Mouse (Mus musculus) bone marrow, adult 2 months (tissue): ENCODE measurements around the gene Sox21. TPM values are rescaled to one million over a fixed set of nuclear protein-coding genes. Genes with fewer than 3 reads are reported as not detected.

ENCODE experiments used
- H3K27ac ChIP-seq: fragments of 200-500 bp; 2 replicates; pipeline ENCODE4 v1.5.1; 2012; ENCODE audit warnings: low read depth, mild to moderate bottlenecking, control low read depth, inconsistent platforms, low read length; ENCODE audit not compliant: control insufficient read depth, poor library complexity, insufficient read depth
- H3K4me1 ChIP-seq: fragments of 200-500 bp; 2 replicates; pipeline ENCODE4 v1.6.1; 2011; ENCODE audit warnings: low read length; ENCODE audit not compliant: control insufficient read depth, insufficient read depth
- H3K4me3 ChIP-seq: fragments of 200-500 bp; replicated peaks from 2 replicates; pipeline ENCODE3; 2011; ENCODE audit warnings: mild to moderate bottlenecking, low read depth, low read length, control low read depth; ENCODE audit not compliant: control insufficient read depth
- CTCF ChIP-seq: fragments of 200-500 bp; IDR thresholded peaks from 2 replicates; pipeline ENCODE4 v1.5.1; 2011; ENCODE audit warnings: low read length, control low read depth; ENCODE audit not compliant: control insufficient read depth, insufficient read depth
- POLR2A ChIP-seq: fragments of 200-500 bp; IDR thresholded peaks from 2 replicates; pipeline ENCODE4 v1.6.1; 2011; ENCODE audit warnings: low read depth, mild to moderate bottlenecking, control low read depth, low read length, borderline replicate concordance; ENCODE audit not compliant: control insufficient read depth
- WGBS: fragments of 180-500 bp; shearing (Covaris S2); methylation state at CpG from one replicate; pipeline ENCODE4 v1.1.7; 2018; 5-methylcytosine and 5-hydroxymethylcytosine counted together
- polyA plus RNA-seq: library from polyadenylated mRNA; stranded (reverse); fragments of >200 nt; gene quantifications from 2 replicates; pipeline ENCODE4 v1.2.4, GENCODE M21; 2011; ENCODE audit warnings: low replicate concordance; ENCODE audit not compliant: missing spikeins, insufficient read depth, insufficient read length

Gene Sox21
- polyA plus RNA-seq, 1 experiment = 0.52 TPM

DNA sequence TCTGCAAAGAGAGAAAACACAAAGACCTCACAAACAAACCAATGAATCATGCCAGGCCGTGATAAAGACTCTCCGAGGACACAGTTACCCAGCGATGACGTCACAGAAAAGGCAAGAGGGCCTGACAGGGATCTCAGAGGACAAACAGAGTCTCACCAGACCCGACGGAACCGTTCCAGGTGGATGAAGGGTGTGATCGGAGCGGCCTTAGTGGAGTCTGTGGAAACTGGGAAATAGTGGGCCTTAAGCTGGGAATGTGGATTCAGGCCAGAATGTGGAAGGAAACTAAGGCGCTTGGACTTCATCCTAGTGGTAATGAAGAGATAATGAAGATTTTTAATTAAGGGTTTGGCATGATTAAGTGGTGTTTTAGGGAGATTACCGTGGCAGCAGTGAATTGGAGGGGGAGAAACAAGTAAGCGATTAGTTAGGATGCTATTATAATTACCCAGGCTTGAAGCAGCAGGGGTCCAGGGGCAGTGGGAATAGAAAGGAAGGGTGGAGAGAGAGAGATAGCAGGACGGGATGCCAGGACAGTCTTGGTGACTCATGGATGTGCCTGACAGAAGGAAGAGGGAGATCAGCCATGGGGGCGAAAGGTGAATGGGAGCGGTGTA lies 24.5 kb downstream of the Sox21 start:
- 82% methylated on average over 15 of the region's 15 CpGs for WGBS
- H3K27ac ChIP-seq = no peak overlapping the region

DNA sequence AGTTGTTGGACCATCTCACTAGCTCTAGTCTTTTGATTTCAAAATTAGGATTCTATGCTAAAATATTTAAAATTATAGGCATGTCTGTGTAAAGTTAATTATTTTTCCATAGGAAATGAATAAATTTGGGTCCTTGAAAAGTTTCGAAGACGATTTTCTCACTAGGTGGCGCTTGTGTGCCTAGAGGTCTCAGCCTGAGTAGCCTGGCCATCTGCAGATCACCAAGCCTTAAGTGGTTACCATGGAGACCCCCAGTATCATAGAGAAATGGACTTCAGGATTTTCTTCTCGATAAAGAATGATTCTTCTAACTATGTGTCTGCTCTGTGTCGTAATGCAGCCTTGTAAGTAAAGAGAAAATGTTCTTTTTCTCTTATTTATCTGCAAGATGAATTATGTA lies 27.2 kb downstream of the Sox21 start:
- TF ChIP-seq POLR2A (no peak), CTCF (0 out of 2 replicates have a peak, but pooled peaks have one; percentile 20)
- WGBS = 13% methylated on average over 5 of the region's 5 CpGs
- H3K27ac ChIP-seq = no peak overlapping the region
- no peaks in the 10 kb centered on the region for H3K4me1 ChIP-seq
- no peak overlapping the region for H3K4me3 ChIP-seq

More for the DNA sequence above, 24.5 kb downstream of the Sox21 start:
- Histone ChIP-seq H3K4me3 (no peak overlapping the region), H3K4me1 (no peaks in the 10 kb centered on the region)
- TF ChIP-seq CTCF = no peak
- TF ChIP-seq POLR2A = no peak

DNA sequence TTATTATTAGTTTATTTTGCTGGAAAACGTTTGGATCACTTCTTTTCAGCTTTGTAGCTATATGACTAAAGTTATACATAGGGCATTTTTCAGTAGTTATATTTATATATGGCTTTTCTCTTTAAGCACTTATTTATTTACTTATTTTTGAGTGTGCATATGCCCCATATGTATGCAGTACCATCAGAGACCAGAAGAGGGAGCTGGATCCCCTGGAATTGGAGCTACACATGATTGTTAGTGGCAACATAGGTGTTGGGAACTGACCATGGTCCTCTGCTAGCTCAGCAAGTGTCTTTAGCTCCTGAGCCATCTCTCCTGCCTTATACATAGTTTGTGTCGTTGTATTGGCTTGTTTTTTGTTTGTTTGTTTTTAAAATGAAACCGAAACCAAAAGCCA lies 29.5 kb downstream of the Sox21 start:
- WGBS = 78% methylated on average over 3 of the region's 3 CpGs
- TF ChIP-seq POLR2A (no peak), CTCF (no peak)

DNA sequence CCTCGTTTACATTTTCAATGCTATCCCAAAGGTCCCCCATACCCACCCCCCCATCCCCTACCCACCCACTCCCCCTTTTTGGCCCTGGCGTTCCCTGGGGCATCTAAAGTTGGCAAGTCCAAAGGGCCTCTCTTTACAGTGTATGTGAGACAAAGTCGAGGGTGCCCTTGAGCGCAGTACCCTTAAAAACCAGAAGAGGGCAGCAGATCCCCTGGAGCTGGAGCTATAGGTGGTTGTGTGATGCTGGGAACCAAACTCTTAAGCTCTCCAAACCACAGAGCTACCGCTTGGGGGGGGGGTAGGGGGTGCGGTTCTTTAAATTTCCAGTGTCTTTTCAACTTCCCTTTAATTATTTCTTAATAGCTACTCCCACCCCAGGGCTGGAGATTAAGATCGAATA lies 33.8 kb downstream of the Sox21 start:
- H3K4me1 ChIP-seq = no peaks in the 10 kb centered on the region
- H3K27ac ChIP-seq = no peak overlapping the region
- TF ChIP-seq CTCF (peak; percentile 45; the same call in 1 of the 2 replicates), POLR2A (no peak)
- no peak overlapping the region for H3K4me3 ChIP-seq
- 75% methylated on average over 7 of the region's 7 CpGs for WGBS

More for the DNA sequence above, 29.5 kb downstream of the Sox21 start:
- Histone ChIP-seq H3K27ac (no peak overlapping the region), H3K4me3 (no peak overlapping the region), H3K4me1 (no peaks in the 10 kb centered on the region)

DNA sequence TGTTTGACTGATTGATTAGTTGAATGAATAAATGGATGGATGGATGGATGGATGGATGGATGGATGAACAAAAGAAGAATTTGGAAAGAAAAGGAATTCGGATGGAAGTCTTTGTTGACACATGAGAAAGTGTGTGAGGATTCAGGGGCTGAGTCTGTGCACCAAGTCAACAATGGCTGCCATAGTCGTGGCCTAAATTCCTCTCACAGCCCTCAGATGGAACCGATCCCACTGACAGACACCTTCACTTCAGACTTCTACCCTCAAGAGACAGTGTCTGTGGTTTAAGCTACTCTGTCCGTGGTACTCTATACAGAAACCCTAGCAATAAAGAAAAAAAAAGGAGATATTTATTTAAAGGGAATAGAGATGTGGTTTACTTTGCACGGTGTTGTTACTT lies 34.8 kb downstream of the Sox21 start:
- TF ChIP-seq CTCF (no peak), POLR2A (no peak)
- Histone ChIP-seq H3K4me3 (no peak overlapping the region), H3K4me1 (no peaks in the 10 kb centered on the region), H3K27ac (no peak overlapping the region)
- WGBS = 80% methylated on average over 5 of the region's 5 CpGs

DNA sequence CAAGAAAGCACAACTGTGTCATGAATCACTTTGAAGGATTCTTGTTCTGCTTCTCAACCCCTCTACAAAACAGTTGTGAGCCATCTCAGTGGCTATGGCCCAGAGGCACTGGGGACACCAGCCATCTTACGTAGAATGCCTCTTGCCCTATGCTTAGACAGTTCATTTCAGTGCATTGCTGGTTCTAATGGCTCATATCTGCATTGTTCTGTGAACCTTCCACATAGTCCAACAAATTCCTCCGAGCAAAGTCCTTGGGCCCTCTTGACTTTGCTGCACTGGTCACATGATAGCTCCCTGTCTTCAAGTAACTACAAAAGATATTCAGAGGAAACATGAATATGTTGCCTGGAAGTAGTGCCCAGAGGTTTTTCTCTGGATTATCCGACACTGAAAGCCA lies 36.1 kb downstream of the Sox21 start:
- H3K4me3 ChIP-seq = no peak overlapping the region
- H3K4me1 ChIP-seq = no peaks in the 10 kb centered on the region
- 84% methylated on average over 3 of the region's 3 CpGs for WGBS
- no peak for TF ChIP-seq CTCF
- TF ChIP-seq POLR2A = no peak
- H3K27ac ChIP-seq = no peak overlapping the region

DNA sequence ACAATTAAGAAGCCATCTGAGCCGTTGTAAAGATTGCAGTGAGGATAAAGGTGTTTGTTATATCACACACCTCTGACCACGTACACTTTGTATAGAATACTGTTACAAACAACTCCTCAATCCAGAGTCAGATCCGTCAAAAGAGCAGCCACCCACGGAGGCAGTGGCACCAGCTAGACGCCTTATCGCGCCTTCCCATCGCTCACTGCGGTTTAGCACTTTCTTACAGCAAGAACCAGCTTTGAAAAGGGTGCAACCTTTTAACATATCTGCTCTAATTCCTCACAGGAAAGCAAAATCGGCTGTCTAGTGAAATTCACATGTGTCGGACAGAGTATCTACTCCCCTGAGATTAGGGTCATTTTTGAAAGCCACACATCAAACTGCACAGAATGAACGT lies 39.8 kb downstream of the Sox21 start:
- no peak overlapping the region for H3K4me3 ChIP-seq
- H3K4me1 ChIP-seq = no peaks in the 10 kb centered on the region
- TF ChIP-seq CTCF = no peak
- no peak for TF ChIP-seq POLR2A
- H3K27ac ChIP-seq = no peak overlapping the region
- 69% methylated on average over 12 of the region's 12 CpGs for WGBS

DNA sequence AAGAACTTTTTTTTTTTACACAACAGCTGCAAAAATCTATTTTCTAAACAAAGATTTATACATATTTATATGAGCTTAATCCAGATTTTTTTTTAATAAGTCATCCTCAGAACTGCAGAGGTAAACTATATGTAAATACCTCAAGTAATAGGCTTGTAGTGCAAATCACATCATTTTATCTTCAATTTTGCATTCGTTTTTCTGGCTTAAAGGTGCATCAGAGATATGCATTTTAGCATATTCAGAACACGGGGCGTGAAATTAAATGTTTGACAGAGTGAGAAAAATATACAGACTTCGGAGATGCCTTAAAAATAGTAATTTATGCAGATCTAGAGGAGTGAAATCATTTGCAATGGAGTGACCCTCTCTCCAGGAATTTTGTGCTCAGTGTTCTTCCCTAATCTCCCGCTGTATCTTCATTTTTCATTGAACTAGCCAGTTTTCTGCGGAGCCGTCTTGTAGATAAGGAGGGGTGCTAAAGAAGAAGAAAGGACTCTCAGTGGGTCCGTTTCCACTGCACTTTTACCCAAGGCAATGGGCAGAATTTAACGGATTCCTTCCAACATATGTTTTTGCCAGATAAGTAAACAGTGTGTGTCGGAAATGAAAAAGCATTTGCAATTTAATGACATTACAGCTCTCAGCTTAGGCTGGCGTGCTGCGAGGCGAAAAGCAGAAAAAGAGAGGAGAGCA lies 42.5 kb downstream of the Sox21 start:
- WGBS = 53% methylated on average over 13 of the region's 13 CpGs
- H3K4me3 ChIP-seq = no peak overlapping the region
- no peaks in the 10 kb centered on the region for H3K4me1 ChIP-seq
- TF ChIP-seq CTCF = no peak
- TF ChIP-seq POLR2A = no peak
- no peak overlapping the region for H3K27ac ChIP-seq
